Mouse (Mus musculus) liver, postnatal 0 days (tissue): Measurements from ENCODE around the gene Tnip3.

ENCODE experiments used
- CTCF ChIP-seq: sonication (generic); IDR thresholded peaks from 2 replicates; pipeline ENCODE4 v1.5.1; 2016; ENCODE audit warnings: antibody characterized with exemption, low read depth
- EP300 ChIP-seq: IDR thresholded peaks from 2 replicates; pipeline ENCODE4 v1.6.1; 2016; ENCODE audit warnings: antibody characterized with exemption, low read depth, mild to moderate bottlenecking

DNA sequence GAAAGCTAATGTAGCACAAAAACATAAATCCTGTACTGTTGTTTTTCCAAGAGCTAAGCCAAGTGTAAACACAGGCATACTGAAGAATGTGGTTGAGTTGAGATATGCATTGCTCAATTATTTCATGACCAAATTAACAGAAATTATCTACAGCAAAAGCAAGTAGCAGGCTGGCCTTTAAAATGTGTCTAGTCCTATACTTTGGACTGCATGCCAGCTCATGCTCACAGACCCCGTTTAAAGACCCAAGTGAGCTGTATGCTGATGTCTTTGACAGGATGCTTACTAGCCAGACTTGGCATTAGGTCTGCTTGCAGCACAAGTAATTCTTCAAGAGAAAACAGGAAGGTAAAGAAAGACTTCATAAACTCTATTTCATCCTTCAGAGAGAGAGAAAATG lies 75.8 kb downstream of the Tnip3 start:
- TF ChIP-seq CTCF (no peak), EP300 (no peak)
